Mouse (Mus musculus) liver, adult 2 months (tissue): ENCODE data around the gene Sys1. TPM values are rescaled to one million over a fixed set of nuclear protein-coding genes. Genes with fewer than 3 reads are reported as not detected.

Source experiments
- DNase-seq: peaks from one replicate; pipeline ENCODE4 v3.0.0-alpha.2; 2011; ENCODE audit warnings: low read depth, low spot score; ENCODE audit errors: extremely low read depth
- H3K27ac ChIP-seq: fragments of 200-500 bp; replicated peaks from 2 replicates; pipeline ENCODE4 v1.5.1; 2012; ENCODE audit warnings: low read depth, mild to moderate bottlenecking, control low read depth, inconsistent platforms, low read length; ENCODE audit not compliant: insufficient read depth
- H3K27me3 ChIP-seq: fragments of 200-500 bp; 2 replicates; pipeline ENCODE4 v1.6.1; 2012; ENCODE audit warnings: mild to moderate bottlenecking, moderate library complexity, low read length, inconsistent platforms; ENCODE audit not compliant: control insufficient read depth, insufficient read depth
- H3K36me3 ChIP-seq: fragments of 200-500 bp; 2 replicates; pipeline ENCODE4 v1.6.1; 2012; ENCODE audit warnings: low read length, inconsistent platforms; ENCODE audit not compliant: control insufficient read depth, insufficient read depth
- H3K4me1 ChIP-seq: fragments of 200-500 bp; 2 replicates; pipeline ENCODE4 v1.6.1; 2011; ENCODE audit warnings: low read length; ENCODE audit not compliant: control insufficient read depth, insufficient read depth
- H3K4me3 ChIP-seq: fragments of 200-500 bp; 2 replicates; pipeline ENCODE4 v1.5.1; 2011; ENCODE audit warnings: low read depth, mild to moderate bottlenecking, control low read depth, low read length, moderate library complexity; ENCODE audit not compliant: insufficient read depth
- H3K79me2 ChIP-seq: fragments of 200-500 bp; 2 replicates; pipeline ENCODE4 v1.6.1; 2012; ENCODE audit warnings: inconsistent platforms, mild to moderate bottlenecking, low read length, moderate library complexity; ENCODE audit not compliant: control insufficient read depth, insufficient read depth
- H3K9ac ChIP-seq: fragments of 200-500 bp; 2 replicates; pipeline ENCODE4 v1.6.1; 2012; ENCODE audit warnings: low read depth, mild to moderate bottlenecking, control low read depth, inconsistent platforms, low read length
- CTCF ChIP-seq: fragments of 200-500 bp; IDR thresholded peaks from 2 replicates; pipeline ENCODE4 v1.5.1; 2011; ENCODE audit warnings: low read depth, low read length, control low read depth
- POLR2A ChIP-seq: fragments of 200-500 bp; IDR thresholded peaks from 2 replicates; pipeline ENCODE4 v1.6.1; 2011; ENCODE audit warnings: low read length, control low read depth; ENCODE audit not compliant: insufficient read depth; ENCODE audit errors: extremely low read depth
- WGBS: fragments of 180-500 bp; shearing (Covaris S2); methylation state at CpG from one replicate; pipeline ENCODE4 v1.1.7; 2018; 5-methylcytosine and 5-hydroxymethylcytosine counted together
- polyA plus RNA-seq: library from polyadenylated mRNA; depleted of rRNA; stranded (reverse); fragments of >200 nt; gene quantifications from 2 replicates; pipeline ENCODE4 v1.2.3, GENCODE M21; 2012
- total RNA-seq: library from RNA; depleted of rRNA; stranded (reverse); fragments of >200 nt; gene quantifications from 2 replicates; pipeline ENCODE4 v1.2.3, GENCODE M21; 2014

Gene Sys1
- total and polyA plus RNA-seq, 2 experiments, result 33.7 to 145 TPM

DNA sequence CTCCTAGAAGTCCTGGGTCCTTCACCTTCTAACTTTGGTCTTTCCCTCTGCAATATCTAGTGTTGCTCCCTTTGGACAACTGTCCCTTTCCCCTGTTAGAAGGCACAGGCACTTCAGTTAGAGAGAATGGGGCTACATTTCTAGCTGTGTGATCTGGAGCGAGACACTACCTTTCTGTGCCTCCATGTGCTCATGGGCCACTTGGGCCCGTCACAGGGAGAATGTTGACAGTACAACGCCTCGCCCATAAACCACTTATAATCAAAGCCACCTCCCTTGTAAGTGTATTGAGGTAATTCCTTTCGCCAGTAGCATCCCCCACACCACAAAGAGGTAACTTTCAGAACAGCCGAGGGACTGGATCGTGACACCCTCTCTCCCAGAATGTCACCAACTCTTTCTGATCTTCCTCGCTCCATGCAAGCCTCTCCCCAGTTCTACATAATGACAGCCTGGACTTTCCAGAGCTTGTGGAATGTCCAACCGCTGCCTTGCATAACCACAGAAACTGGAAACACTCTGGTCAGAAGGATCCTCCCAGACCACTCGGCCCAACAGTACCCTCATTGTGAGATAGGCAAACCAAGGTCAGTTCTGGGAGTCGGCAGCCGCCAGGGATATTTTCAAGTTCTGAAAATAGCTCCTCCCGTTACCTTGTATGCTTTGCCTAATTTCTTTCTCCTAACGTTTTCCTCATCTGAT is 7.3 kb upstream of the Sys1 start:
- no peak overlapping the region for H3K4me3 ChIP-seq
- H3K9ac ChIP-seq, result no peak overlapping the region
- WGBS, result 90% methylated on average over 14 of the region's 14 CpGs
- H3K27ac ChIP-seq, result no peak overlapping the region
- TF ChIP-seq POLR2A (no peak), CTCF (no peak)
- no peaks in the 10 kb centered on the region for H3K79me2 ChIP-seq
- no peaks in the 10 kb centered on the region for H3K36me3 ChIP-seq
- no peak for DNase-seq
- no peaks in the 10 kb centered on the region for H3K27me3 ChIP-seq
- H3K4me1 ChIP-seq, result peaks cover 20% of the 10 kb centered on the region

GRCm38 (mm10) chr2:164452000-164452676 is 4.6 kb upstream of the Sys1 start:
- Histone ChIP-seq H3K27me3 (no peaks in the 10 kb centered on the region), H3K4me3 (no peak overlapping the region), H3K27ac (no peak overlapping the region), H3K9ac (no peak overlapping the region), H3K36me3 (no peaks in the 10 kb centered on the region), H3K79me2 (no peaks in the 10 kb centered on the region), H3K4me1 (peaks cover 30% of the 10 kb centered on the region)
- WGBS, result 64% methylated on average over 13 of the region's 13 CpGs
- DNase-seq, result peak; percentile 48
- TF ChIP-seq POLR2A (no peak), CTCF (no peak)

DNA sequence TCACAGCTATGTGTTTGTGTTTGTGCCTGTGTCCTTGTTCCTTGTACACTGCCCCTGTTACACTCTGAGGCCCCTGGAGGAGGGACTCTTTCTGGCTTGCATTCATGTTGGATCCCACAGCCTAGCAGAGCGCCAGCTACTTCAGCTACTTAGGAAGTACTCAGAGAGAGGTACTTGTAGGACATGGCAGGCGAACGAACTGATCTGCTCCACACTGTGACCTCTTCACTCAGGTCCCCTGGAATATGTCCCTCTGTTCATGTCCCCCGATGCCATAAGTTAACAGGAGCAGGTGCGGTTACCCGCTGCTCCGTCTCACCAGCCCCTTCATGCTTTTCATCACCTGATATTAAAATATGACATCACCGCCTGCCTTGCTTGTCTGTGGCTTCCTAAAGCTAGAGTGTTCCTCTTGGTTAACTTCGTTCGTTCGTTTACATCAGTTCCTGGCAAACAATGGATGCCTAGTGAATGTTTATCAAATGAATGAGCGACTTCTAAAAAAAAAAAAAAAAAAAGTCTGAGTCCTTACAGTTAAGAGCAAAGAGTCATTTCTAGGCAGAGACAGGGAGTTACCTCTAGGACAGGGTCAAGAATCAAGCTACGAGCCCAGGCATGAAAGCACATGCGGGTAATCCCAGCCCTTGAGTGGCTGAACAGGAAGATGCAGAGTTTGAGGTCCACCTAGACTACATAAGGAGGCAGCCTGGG is 3.6 kb upstream of the Sys1 start:
- WGBS, result 72% methylated on average over 14 of the region's 14 CpGs
- no peak for DNase-seq

GRCm38 (mm10) chr2:164453887-164454500 is 2.8 kb upstream of the Sys1 start:
- H3K4me3 ChIP-seq, result no peak overlapping the region
- H3K4me1 ChIP-seq, result peaks cover 26% of the 10 kb centered on the region
- 70% methylated on average over 7 of the region's 7 CpGs for WGBS
- H3K27ac ChIP-seq, result peak overlapping the region; percentile 99
- no peaks in the 10 kb centered on the region for H3K27me3 ChIP-seq
- no peak for DNase-seq
- no peaks in the 10 kb centered on the region for H3K79me2 ChIP-seq
- H3K9ac ChIP-seq, result no peak overlapping the region; the same call in 1 of the 2 replicates
- no peak for TF ChIP-seq POLR2A
- no peak for TF ChIP-seq CTCF
- H3K36me3 ChIP-seq, result no peaks in the 10 kb centered on the region

More for the DNA sequence above, 3.6 kb upstream of the Sys1 start:
- TF ChIP-seq POLR2A, result no peak
- TF ChIP-seq CTCF, result no peak
- Histone ChIP-seq H3K27me3 (no peaks in the 10 kb centered on the region), H3K4me3 (no peak overlapping the region), H3K36me3 (no peaks in the 10 kb centered on the region), H3K9ac (no peak overlapping the region), H3K4me1 (peaks cover 30% of the 10 kb centered on the region), H3K27ac (no peak overlapping the region), H3K79me2 (no peaks in the 10 kb centered on the region)

DNA sequence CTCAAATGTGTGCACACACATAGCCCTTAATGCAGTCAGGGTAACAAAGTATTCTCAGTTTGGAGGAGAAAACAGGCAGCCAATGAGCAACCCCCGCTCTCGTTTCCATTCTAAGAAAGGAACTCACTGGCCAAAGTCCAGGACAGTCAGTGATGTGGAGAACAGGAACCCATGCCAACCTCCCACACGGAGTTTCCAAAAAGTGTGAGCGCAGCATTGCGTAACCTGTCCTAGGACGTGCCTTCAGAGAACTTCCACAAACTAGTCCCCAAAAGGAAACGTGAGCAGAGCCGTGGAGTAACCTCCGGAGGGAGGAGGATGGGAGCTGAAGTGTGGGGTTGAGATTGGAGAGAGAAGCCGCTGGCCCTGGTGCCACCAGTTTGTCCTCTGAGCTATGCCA is 1.9 kb upstream of the Sys1 start:
- H3K4me3 ChIP-seq, result no peak overlapping the region
- no peaks in the 10 kb centered on the region for H3K79me2 ChIP-seq
- no peaks in the 10 kb centered on the region for H3K36me3 ChIP-seq
- H3K4me1 ChIP-seq, result peaks cover 24% of the 10 kb centered on the region
- peak overlapping the region; percentile 99 for H3K27ac ChIP-seq
- H3K27me3 ChIP-seq, result no peaks in the 10 kb centered on the region
- 7% methylated on average over 10 of the region's 10 CpGs for WGBS
- peak overlapping the region; percentile 63 for H3K9ac ChIP-seq
- no peak for TF ChIP-seq CTCF
- TF ChIP-seq POLR2A, result 0 out of 2 replicates have a peak, but pooled peaks have one; percentile 24
- peak; percentile 98 for DNase-seq
